Mouse (Mus musculus) neutrophil, adult 5-6 weeks (primary cell): ENCODE data around the gene Ccdc162. TPM values are rescaled to one million over a fixed set of nuclear protein-coding genes. Genes with fewer than 3 reads are reported as not detected.

ENCODE experiments used
- ATAC-seq: fragments of 151-379, 151-347 bp; 2 replicates; pipeline ENCODE4 v1.8.0; 2017; ENCODE audit warnings: mild to moderate bottlenecking, moderate TSS enrichment; ENCODE audit not compliant: insufficient number of reproducible peaks, poor library complexity, low FRiP score, severe bottlenecking; ENCODE audit errors: extremely low read depth
- total RNA-seq: library from RNA; stranded (forward); fragments of 200-1000 nt; gene quantifications from 2 replicates; pipeline ENCODE4 v1.2.3, GENCODE M21; 2017

Gene Ccdc162
- total RNA-seq, 1 experiment from 2014 or later, result 0.23 TPM

- no peak for ATAC-seq
Observed at GRCm38 (mm10) chr10:41652094-41652775, 64.2 kb downstream of the Ccdc162 start.

DNA sequence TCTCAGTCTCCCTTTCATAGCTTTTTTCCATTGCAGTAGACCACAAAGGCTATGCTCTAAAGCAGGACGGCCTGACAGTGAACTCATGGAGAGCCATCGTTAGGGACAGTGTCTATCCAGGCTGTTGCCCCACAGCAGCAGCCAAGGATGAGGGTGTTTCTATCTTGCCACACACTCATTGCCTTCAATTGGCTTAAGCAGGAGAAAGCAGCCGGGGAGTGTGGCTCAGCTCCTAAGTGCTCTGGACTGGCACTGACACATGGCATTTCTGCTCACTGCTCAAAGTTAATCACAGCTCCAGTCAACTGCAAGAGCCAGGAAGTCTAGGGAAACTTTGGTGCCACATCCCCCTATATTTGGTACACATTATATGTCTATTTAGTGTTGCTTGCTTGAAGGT lies 64.9 kb downstream of the Ccdc162 start:
- no peak for ATAC-seq

GRCm38 (mm10) chr10:41649186-41649585 lies 67.2 kb downstream of the Ccdc162 start:
- no peak for ATAC-seq

DNA sequence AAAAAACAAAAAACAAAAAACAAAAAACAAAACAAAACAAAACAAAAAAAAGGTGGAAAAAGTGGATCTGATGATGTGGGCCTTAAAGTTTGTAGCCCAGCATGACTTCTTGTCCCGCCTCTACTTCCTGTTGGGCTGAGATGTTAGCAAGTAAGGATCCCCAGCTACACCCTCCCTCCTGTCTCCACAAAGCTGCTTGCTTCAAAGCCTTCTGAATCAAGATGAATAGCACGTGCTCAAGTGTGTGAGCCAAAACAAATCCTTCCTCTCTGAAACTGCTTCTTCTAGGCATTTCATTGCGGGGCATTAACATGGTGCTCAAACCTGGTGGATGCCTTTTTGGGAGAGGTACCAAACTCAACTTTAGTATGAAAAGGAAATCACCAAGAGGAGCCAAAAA lies 77.7 kb downstream of the Ccdc162 start:
- ATAC-seq, result no peak

- no peak for ATAC-seq
Observed at GRCm38 (mm10) chr10:41635276-41636033, 81.0 kb downstream of the Ccdc162 start.

- ATAC-seq, result no peak
Observed at GRCm38 (mm10) chr10:41633801-41634200, 82.6 kb downstream of the Ccdc162 start.

DNA sequence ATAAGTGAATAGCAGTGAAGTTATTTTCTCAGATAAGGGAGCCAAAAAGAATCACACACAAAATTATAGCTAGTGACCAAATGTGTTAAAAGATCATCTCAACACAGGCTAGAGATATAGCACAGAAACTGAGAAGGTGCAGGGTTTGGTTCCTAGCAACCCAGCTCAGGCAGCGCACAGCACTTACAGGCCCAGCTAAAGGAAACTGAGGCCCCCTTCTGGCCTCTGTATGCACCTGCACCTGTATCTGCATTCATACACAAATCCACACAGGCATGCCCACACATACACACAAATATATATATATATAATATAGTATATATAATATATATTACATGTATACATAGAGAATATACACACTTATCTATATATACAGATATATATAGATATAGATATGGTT lies 84.4 kb downstream of the Ccdc162 start:
- no peak for ATAC-seq

DNA sequence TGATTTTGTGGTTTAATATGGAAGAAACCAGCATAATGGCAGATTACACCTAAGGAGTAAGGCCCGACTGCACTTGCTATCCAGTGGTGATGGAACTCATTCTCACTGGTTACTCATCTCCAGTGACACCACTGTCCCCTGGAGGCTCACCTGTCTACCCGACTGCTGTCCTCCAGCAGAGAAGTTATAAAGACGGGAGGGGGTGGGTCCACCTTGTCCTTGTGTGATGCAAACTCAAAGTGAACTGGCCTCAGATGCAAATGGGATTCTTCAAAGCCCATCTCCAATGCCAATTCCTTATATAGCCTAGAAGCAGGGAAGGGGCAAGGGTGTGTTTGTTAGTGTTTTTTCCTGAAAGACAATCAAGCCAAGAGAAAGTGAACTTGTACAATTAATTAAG lies 89.4 kb downstream of the Ccdc162 start:
- ATAC-seq, result no peak

DNA sequence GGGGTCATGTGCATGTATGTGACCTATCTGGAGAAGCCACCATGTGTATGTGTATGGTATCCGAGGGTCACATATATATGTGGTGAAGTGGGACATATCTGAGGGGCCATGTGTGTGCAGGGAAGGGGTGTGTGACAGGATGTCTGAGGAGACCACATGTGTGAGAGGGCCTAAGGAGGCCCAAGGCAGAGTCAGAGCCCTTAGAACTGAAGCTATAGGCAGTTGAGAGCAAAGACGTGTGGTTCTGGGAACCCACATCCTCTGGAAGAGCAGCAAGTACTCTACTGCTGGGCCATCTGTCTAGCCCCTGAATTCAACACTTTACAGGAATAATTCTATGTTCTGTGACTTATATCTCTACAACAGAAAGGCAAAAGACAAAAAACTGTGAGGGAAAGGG lies 96.4 kb downstream of the Ccdc162 start:
- ATAC-seq, result no peak

- ATAC-seq, result 0 out of 2 replicates have a peak, but pooled peaks have one; percentile 23
Observed at GRCm38 (mm10) chr10:41615487-41615886, 100.9 kb downstream of the Ccdc162 start.

GRCm38 (mm10) chr10:41611941-41612340 lies 104.5 kb downstream of the Ccdc162 start:
- ATAC-seq, result no peak

DNA sequence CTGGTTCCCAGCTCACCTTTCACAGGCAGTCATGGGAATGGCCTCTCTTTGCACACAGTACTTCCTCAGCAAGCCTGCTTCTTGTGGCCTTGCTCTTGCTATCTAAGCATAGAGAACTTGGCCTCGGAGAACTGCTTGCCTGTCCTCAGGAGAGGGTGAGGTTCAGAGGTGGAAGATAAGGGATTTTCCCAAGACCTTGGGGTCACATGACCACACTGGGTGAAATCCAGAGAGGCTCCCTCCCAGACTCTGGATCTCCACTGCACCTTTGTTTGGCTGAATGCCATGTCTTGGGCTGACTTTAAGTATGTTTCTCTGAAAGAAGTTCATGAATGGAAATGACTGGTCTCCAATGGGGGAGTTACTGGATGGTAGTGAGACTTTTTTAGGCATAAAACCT lies 107.0 kb downstream of the Ccdc162 start:
- no peak for ATAC-seq

DNA sequence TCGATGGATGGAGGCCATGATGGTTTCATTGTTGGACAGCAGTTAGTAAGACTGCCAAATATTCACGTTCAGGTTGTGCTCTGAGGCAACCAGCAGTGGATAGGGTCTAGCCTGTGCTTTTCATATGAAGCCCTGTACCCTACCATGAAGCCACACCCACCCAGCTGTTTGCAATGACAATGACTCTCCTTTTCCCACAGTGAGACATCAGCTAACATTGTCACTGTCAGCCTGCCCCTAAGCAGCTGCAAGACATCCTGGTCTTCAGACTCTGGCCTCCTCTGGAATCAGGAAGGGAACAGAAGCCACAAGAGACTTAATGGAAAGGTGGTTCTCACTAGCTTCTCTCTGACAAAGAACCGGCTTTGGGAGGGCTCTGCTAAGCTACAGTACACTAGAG lies 107.9 kb downstream of the Ccdc162 start:
- ATAC-seq, result no peak

DNA sequence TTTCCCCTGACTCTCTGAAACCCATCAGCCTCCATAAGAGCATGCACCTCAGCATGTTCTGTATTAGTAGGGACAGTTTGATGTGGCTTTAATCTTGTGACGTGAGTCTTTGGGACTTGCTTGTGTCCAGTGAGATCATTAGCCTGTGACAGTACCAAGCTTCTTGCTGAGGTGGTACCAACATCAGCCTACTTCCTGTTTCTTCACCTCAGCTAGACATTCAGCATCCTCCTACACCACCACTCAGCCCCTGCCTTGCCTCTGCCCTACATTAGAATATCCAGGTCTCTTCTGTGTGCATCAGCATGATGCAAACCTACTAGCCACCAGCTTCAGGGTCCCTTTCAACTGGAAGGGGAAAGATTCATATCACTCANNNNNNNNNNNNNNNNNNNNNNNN lies 113.8 kb downstream of the Ccdc162 start:
- ATAC-seq, result peak; percentile 63; the same call in 1 of the 2 replicates

- no peak for ATAC-seq
Observed at GRCm38 (mm10) chr10:41601898-41602545, 114.4 kb downstream of the Ccdc162 start.

DNA sequence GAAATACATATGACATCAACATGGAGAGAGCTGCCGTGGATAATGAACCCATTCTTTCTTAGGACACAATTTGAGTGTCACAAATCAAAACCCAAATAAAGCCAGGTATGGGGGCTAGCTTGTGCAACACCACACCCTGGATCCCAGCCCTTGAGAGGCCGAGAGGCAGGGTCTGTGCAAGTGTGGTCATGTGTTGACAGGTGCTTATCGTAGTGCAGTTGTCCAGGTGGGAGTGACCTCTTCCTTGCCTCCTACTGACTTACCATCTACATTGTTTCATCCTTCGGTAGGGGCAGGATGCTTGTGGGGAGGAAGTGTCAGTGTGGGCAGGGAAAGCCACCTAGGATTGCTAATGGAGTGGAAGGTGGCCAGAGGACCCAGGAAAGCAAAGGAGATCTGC lies 115.1 kb downstream of the Ccdc162 start:
- ATAC-seq, result no peak

GRCm38 (mm10) chr10:41599051-41599450 lies 117.4 kb downstream of the Ccdc162 start:
- ATAC-seq, result no peak

DNA sequence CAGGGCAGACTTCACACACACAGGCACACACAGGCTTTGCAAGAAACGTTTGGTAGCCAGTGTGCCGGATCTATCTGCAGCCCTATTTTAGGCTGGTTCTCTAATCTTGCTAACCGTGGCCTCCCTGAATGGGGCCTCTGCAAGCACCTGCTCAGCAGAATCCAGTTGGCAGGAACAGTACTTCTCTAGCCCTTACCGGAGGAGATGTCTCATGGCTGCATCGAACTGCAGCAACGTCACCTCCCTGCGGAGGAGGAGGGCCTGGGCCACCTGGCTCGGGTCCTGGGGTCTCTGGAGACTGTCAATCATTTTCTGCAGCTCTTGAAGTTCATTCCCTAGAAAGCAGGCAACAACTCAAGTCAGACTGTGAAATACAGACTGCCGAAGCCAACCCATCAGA lies 118.2 kb downstream of the Ccdc162 start:
- ATAC-seq, result no peak

DNA sequence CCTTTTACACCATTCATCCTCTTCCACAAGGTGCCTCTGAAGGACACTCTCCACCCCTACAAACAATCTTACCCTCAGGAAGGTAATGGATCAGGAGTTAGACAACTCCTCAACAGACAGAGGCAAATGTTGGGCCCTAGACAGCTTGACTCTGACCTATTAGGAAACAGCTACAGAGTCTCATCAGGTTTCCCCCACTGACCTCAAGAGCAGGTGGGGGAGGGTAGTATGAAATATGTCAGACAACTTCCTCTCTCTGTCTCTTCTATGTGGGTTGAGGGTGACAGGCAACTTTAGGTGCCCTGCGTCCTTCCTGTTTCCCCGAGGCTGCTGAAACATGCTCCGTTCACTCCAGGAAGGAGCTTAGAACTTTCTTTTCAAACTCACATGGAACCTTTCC lies 120.9 kb downstream of the Ccdc162 start:
- peak; percentile 99 for ATAC-seq

DNA sequence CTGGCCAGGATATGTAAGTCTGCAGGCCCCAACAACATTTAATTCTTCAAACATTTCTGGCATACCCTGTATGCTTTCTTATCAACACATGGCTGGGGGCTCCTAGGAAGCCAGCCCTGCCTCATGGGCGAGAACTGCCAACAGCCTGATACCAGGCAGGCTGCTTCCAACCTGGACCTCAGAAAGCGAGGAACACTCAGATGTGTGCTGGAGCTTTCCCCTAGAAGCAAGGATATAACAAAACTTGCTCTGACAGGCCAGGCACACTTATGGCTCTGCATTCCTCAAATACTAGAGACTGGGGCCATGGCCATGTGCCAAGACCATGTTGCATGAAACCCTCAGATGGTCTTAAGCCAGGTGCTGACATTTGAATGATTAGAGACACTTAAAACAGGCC lies 121.5 kb downstream of the Ccdc162 start:
- no peak for ATAC-seq
